Mouse (Mus musculus): ENCODE measurements at regions not wholly inside any gene's neighbourhood (a gene's known extent, or its start where the extent isn't known, plus 50 kb on each side); places are given as distances from the start of the nearest gene placed in this dataset.
A peak's percentile ranks its signal among the peaks of the same experiment; 100 is the strongest.
"Not testable (repeated sequence)": the region's sequence is repeated elsewhere in the genome, so short reads cannot be mapped to it uniquely, and the experiment has no call there.

- no peak for DNase-seq (ENCODE audit: low spot score)
Measured at GRCm38 (mm10) chr5:18502831-18503230, 142.7 kb upstream of the Gnai1 start.

DNA sequence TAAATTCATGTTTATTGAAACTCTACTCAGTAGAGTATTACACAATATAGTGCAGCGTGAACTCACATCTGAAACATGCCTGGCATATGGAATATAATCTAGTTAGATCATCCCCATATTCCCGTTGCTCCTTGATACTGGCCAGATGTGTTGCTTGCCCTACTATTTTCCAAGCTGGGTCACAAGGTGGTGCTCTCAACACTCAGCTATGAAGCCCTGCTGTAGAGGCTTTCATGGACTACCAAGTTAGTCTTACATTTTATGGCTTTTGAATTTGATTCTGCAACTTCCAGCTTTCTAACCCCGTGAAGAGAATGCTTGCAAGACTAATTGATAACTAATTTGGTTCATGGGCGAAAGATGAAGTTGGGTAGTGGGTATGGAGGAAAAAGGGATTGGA, 134.2 kb upstream of the Gnai1 start:
- no peak for DNase-seq (ENCODE audit: low spot score)

DNA sequence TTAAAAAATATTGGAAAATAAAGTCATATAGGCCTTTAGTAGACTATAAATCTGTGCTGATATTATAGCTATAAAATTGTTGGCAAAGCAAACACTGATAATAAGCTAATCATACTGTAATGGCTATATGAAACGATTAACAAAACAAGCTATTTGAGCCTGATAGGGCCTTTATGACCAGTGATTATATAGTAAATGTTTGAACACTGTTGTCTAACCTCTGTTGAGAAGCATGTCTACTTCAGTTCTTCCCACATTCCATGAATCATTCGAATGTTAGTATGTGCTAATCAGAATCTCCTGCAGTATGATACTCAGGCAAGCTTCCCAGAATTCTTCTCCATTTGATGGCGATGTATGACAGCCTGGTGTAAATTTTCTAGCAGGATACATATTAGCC, 129.6 kb upstream of the Gnai1 start:
- no peak for DNase-seq (ENCODE audit: low spot score)

DNA sequence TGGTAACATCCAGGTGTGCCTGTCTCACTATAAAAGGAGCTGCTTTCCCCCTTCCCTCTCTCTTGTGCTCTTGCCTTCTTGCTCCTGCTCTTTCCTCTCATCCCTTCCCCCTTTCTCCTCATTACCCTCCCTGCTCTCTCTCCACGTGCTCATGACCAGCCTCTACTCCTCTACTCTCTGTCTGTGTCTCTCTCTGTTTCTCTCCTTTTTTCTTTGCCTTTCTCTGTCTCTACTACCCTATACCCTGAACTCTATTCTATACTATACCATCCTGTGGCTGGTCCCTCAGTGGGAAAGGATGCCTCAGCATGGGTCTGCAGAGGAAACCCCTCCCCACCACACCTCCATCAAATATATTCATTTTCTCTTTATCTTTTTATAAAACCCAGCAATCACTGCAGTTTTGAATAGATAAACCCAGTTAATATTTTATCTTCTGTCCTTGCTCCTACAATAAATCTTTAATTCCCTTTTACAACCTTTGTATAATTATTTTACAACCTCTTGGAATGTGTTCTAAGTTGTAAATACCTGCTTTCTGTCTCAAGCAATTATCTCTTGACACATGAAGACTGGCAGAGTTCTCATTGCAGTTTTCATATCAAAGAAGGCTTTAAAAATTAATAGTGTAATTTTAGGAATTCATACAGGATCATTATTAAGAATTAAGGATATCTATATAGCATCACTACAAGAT, 127.1 kb upstream of the Gnai1 start:
- no peak for DNase-seq (ENCODE audit: low spot score)

GRCm38 (mm10) chr5:18484376-18484775, 124.2 kb upstream of the Gnai1 start:
- DNase-seq (ENCODE audit: low spot score), result no peak

- DNase-seq (ENCODE audit: low spot score), result no peak
Measured at GRCm38 (mm10) chr5:18478420-18478819, 118.3 kb upstream of the Gnai1 start.

DNA sequence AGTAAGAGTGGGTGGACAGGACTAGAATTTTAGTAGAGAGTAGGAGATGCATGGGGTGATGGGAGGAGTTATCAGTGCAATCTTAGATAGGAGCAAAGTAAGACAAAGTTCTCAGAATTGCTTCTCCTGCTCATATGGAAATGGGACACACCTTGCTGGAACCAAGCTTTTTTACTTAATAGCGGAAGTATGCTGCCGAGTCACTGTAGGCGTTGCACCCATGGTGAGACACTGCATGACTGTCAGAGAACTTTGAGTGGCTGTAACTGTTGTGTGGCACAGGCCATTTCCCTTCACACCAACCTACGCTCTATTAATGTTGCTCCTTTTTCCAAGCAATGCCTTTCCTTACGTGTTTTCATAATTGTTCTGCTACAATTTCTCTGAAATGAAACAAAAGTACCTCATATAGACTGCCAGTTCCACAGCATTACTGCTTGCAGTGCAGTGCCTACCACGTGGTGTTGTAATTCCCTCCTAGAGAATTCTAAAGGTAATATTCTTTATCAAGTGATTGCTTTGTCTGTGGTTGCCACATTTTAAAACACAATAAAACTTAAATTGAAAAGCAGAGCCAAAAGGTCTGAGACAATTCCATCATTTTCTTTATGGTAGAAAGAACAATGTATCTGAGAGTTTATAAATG, 117.3 kb upstream of the Gnai1 start:
- DNase-seq (ENCODE audit: low spot score), result no peak

DNA sequence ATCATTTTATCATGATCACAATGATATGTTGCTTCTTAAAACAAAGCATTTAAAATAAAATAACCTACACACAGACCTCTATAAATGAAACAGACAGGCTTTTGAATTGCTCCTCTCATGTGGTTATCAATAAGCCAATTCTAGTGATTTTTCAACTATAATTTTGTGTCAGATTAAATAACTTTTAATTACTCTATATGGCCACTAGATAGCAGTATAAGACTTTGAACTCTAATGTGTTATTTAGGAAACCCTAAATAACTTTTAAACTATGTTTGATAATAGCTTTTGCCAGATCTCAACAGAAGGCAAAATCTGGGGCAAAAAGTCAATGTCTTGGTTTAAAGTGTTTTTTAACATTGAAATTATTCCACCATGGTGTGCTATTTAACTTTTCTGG, 112.0 kb upstream of the Gnai1 start:
- peak; percentile 7 for DNase-seq (ENCODE audit: low spot score)

DNA sequence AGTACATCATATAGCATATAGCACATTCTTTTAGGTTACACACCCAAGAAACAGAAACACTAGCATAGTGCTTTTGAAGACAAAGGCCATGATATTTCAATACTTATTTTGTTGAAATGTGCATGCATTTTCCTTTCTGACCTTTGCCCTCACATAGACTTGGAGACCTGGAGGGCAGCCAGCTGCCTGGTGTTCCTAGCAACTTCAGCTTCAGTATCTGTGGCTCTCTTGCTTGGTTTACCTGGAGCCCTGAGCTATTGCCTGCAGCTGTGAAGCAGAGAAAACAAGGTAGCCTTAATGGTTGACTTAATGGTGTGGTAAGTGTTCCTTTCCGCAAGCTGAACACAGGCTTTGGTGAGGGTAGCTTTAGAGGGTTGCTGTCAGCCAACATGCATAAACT, 97.6 kb upstream of the Gnai1 start:
- no peak for DNase-seq (ENCODE audit: low spot score)

- no peak for DNase-seq (ENCODE audit: low spot score)
Measured at GRCm38 (mm10) chr5:18456196-18456595, 96.0 kb upstream of the Gnai1 start.

GRCm38 (mm10) chr5:18452871-18453757, 93.0 kb upstream of the Gnai1 start:
- not testable (repeated sequence) for DNase-seq (ENCODE audit: low spot score)

DNA sequence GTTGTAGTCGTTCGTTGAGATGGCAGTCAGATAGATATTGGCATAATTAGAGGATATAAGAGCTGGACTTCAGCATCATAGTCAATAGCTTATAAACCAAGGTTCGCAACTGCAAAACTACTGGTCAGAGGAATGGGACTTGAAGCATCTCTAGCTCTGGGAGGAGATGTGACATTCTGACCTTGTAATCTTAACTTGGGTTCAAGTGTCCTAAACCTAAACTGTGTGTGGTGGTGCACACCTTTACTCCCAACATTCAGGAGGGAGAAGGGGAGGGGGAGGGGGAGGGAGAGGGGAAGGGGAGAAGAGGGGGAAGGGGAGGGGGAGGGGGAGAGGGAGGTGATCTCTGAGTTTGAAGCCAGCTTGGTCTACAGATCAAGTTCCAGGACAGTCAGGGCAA, 89.1 kb upstream of the Gnai1 start:
- no peak for DNase-seq (ENCODE audit: low spot score)

DNA sequence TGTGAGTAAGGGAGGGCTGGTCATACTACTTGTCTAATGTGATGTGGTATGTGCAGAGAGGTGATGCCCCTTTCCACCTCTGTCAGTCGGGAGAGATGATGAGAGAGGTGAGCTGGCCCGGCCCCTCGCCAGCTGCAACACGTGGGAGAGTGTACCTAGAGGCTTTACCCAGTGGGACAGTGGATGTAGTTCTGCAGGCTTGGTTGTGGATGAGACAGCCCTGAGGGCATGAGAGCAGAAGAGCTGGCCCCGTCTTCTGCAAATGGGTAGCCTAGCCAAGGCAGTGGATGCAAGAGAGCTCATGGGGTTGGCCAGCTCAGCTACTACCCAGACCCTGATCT, 88.1 kb upstream of the Gnai1 start:
- no peak for DNase-seq (ENCODE audit: low spot score)

- DNase-seq (ENCODE audit: low spot score), result no peak
Measured at GRCm38 (mm10) chr5:18447665-18448329, 87.6 kb upstream of the Gnai1 start.

DNA sequence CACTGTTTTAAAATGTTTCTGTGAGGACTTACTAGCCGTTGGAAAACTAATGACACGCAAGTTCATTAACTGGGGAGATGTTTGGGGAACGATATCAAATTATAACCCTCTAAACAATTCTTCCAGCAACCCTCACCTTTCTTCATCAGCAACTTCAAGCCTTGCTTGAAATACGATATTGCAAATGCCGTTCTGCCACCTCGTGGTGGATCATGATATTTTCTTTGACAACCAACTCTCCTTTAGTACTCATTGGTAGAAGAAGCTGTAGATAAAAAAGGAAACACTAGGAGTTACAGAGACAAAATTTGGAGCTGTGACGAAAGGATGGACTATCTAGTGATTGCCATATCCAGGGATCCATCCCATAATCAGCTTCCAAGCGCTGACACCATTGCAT, 85.8 kb upstream of the Gnai1 start:
- DNase-seq (ENCODE audit: low spot score), result peak; percentile 68

DNA sequence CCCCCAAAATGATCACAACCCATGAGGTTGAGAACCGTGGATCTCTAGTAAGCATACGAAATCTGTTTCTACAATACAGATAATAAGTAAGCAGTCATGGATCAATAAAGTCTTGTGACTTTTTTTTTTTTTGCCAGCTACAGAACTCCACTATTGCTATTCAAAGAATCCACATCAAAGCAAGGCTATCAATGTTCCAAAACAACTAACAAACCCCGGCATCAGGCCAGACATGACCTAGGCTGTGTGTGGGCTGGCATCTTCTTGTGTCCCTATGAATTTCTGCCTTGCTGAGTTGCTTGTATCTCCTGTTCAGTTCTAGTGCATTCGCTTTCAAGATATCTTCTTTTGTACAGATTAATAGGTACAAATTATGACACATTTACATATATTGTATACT, 79.8 kb upstream of the Gnai1 start:
- no peak for DNase-seq (ENCODE audit: low spot score)

GRCm38 (mm10) chr5:18439281-18439680, 79.1 kb upstream of the Gnai1 start:
- peak; percentile 7 for DNase-seq (ENCODE audit: low spot score)

- DNase-seq (ENCODE audit: low spot score), result no peak
Measured at GRCm38 (mm10) chr5:18436099-18436748, 76.1 kb upstream of the Gnai1 start.

- no peak for DNase-seq (ENCODE audit: low spot score)
Measured at GRCm38 (mm10) chr5:18434245-18434644, 74.1 kb upstream of the Gnai1 start.

GRCm38 (mm10) chr5:18433287-18433686, 73.1 kb upstream of the Gnai1 start:
- no peak for DNase-seq (ENCODE audit: low spot score)

GRCm38 (mm10) chr5:18425098-18425497, 64.9 kb upstream of the Gnai1 start:
- no peak for DNase-seq (ENCODE audit: low spot score)

DNA sequence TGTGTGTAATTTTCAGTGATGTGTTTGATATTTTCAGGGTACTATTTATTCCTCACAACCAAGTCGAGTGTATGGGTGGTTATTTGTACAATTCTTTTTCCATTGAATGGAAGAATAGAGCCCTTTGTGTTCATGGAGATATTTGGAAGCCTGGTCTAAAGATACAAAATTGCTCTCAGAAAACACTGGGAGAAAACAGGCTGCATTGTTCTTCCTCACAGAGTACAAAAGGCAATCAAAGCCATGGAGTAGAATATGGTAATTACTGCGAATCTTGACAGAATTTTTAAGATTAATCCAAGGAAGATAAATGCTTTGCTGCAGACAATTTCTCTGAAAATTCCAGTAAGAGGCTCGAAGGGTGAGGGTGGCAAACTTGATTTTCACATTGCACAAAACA, 54.7 kb upstream of the Gnai1 start:
- DNase-seq (ENCODE audit: low spot score), result no peak

Measured in adipocyte (in vitro differentiated cells).